Mouse (Mus musculus): Measurements from ENCODE around the gene Lifr.

The Lifr gene

GRCm38 (mm10) chr15:7090211-7090765 is at the start of gene Lifr:
TSS of gene Lifr (plus strand) at chr15:7090614.
- DNase-seq (ENCODE audit: low spot score in 2 of 2): no peak

GRCm38 (mm10) chr15:7044081-7044749 is 46.2 kb upstream of the Lifr start:
- DNase-seq (ENCODE audit: low spot score in 2 of 2): no peak

GRCm38 (mm10) chr15:7045056-7045455 is 45.4 kb upstream of the Lifr start:
- DNase-seq (ENCODE audit: low spot score in 2 of 2): no peak

- DNase-seq (ENCODE audit: low spot score in 2 of 2): no peak
Measured at GRCm38 (mm10) chr15:7047931-7048330, 42.5 kb upstream of the Lifr start.

- DNase-seq (ENCODE audit: low spot score in 2 of 2): no peak
Measured at GRCm38 (mm10) chr15:7048916-7049315, 41.5 kb upstream of the Lifr start.

GRCm38 (mm10) chr15:7051666-7052065 is 38.7 kb upstream of the Lifr start:
- no peak for DNase-seq (ENCODE audit: low spot score in 2 of 2)

GRCm38 (mm10) chr15:7052117-7052516 is 38.3 kb upstream of the Lifr start:
- no peak for DNase-seq (ENCODE audit: low spot score in 2 of 2)

- no peak for DNase-seq (ENCODE audit: low spot score in 2 of 2)
Measured at GRCm38 (mm10) chr15:7056851-7057250, 33.6 kb upstream of the Lifr start.

- no peak for DNase-seq (ENCODE audit: low spot score in 2 of 2)
Measured at GRCm38 (mm10) chr15:7060522-7060921, 29.9 kb upstream of the Lifr start.

GRCm38 (mm10) chr15:7061995-7062697 is 28.3 kb upstream of the Lifr start:
- DNase-seq (ENCODE audit: low spot score in 2 of 2): no peak

GRCm38 (mm10) chr15:7062698-7063009 is 27.8 kb upstream of the Lifr start:
- DNase-seq (ENCODE audit: low spot score in 2 of 2): no peak

GRCm38 (mm10) chr15:7063521-7064240 is 26.7 kb upstream of the Lifr start:
- no peak for DNase-seq (ENCODE audit: low spot score in 2 of 2)

GRCm38 (mm10) chr15:7064992-7065523 is 25.4 kb upstream of the Lifr start:
- DNase-seq (ENCODE audit: low spot score in 2 of 2): no peak

GRCm38 (mm10) chr15:7065624-7066023 is 24.8 kb upstream of the Lifr start:
- DNase-seq (ENCODE audit: low spot score in 2 of 2): no peak

GRCm38 (mm10) chr15:7066752-7067151 is 23.7 kb upstream of the Lifr start:
- no peak for DNase-seq (ENCODE audit: low spot score in 2 of 2)

- DNase-seq (ENCODE audit: low spot score in 2 of 2): peak; percentile 33 to 47
Measured at GRCm38 (mm10) chr15:7069374-7069773, 21.0 kb upstream of the Lifr start.

GRCm38 (mm10) chr15:7070199-7070794 is 20.1 kb upstream of the Lifr start:
- no peak for DNase-seq (ENCODE audit: low spot score in 2 of 2)

GRCm38 (mm10) chr15:7073269-7073668 is 17.1 kb upstream of the Lifr start:
- DNase-seq (ENCODE audit: low spot score in 2 of 2): no peak

- peak; percentile 43 to 54 for DNase-seq (ENCODE audit: low spot score in 2 of 2)
Measured at GRCm38 (mm10) chr15:7075185-7075584, 15.2 kb upstream of the Lifr start.

- no peak for DNase-seq (ENCODE audit: low spot score in 2 of 2)
Measured at GRCm38 (mm10) chr15:7078356-7078755, 12.1 kb upstream of the Lifr start.

GRCm38 (mm10) chr15:7079631-7080337 is 10.6 kb upstream of the Lifr start:
- DNase-seq (ENCODE audit: low spot score in 2 of 2): no peak
